Mouse (Mus musculus): ENCODE results near the gene Arid1b. TPM values are rescaled to one million over a fixed set of nuclear protein-coding genes. Genes with fewer than 3 reads are reported as not detected.
A peak's percentile ranks its signal among the peaks of the same experiment; 100 is the strongest.

Arid1b gene
- polyA plus RNA-seq, 1 experiment from 2014 or later, result 12.4 TPM

- Histone ChIP-seq H3K9me3 (ENCODE audit: control insufficient read depth, low read length) (no peaks in the 10 kb centered on the region), H3K9ac (ENCODE audit: low read depth, low read length) (peak overlapping the region; percentile 37; the same call in 1 of the 2 replicates), H3K4me2 (ENCODE audit: low read depth, low read length) (no peak overlapping the region), H3K27me3 (replicated peaks; ENCODE audit: control insufficient read depth, insufficient read depth, low read length) (no peaks in the 10 kb centered on the region), H3K4me1 (ENCODE audit: control insufficient read depth, insufficient read depth, low read length) (peaks cover 20% of the 10 kb centered on the region), H3K4me3 (ENCODE audit: low read depth, low read length) (no peak overlapping the region), H3K36me3 (ENCODE audit: control insufficient read depth, insufficient read depth, low read length) (peaks cover 41% of the 10 kb centered on the region), H3K27ac (replicated peaks; ENCODE audit: low read depth, low read length) (peak overlapping the region; percentile 33; the same call in 1 of the 2 replicates)
- no peak for ATAC-seq (ENCODE audit: low read depth)
- WGBS, result 58% methylated on average over 11 of the region's 11 CpGs
- DNase-seq (ENCODE audit: low spot score), result no peak
Observed at GRCm38 (mm10) chr17:5310425-5310888, 316.3 kb downstream of the Arid1b start.

GRCm38 (mm10) chr17:5311062-5311461 lies 316.9 kb downstream of the Arid1b start:
- 95% methylated on average over 7 of the region's 7 CpGs for WGBS
- H3K9me3 ChIP-seq (ENCODE audit: control insufficient read depth, low read length), result no peaks in the 10 kb centered on the region
- ATAC-seq (ENCODE audit: low read depth) (no peak), DNase-seq (ENCODE audit: low spot score) (no peak)
- H3K9ac ChIP-seq (ENCODE audit: low read depth, low read length), result no peak overlapping the region
- H3K4me3 ChIP-seq (ENCODE audit: low read depth, low read length), result no peak overlapping the region
- H3K36me3 ChIP-seq (ENCODE audit: control insufficient read depth, insufficient read depth, low read length), result peaks cover 36% of the 10 kb centered on the region
- no peak overlapping the region for H3K4me2 ChIP-seq (ENCODE audit: low read depth, low read length)
- H3K27ac ChIP-seq (replicated peaks; ENCODE audit: low read depth, low read length), result no peak overlapping the region
- no peaks in the 10 kb centered on the region for H3K27me3 ChIP-seq (replicated peaks; ENCODE audit: control insufficient read depth, insufficient read depth, low read length)
- peaks cover 20% of the 10 kb centered on the region for H3K4me1 ChIP-seq (ENCODE audit: control insufficient read depth, insufficient read depth, low read length)

- Histone ChIP-seq H3K9ac (ENCODE audit: low read depth, low read length) (no peak overlapping the region), H3K9me3 (ENCODE audit: control insufficient read depth, low read length) (no peaks in the 10 kb centered on the region), H3K4me2 (ENCODE audit: low read depth, low read length) (no peak overlapping the region), H3K4me3 (ENCODE audit: low read depth, low read length) (no peak overlapping the region), H3K4me1 (ENCODE audit: control insufficient read depth, insufficient read depth, low read length) (peaks cover 15% of the 10 kb centered on the region), H3K27me3 (replicated peaks; ENCODE audit: control insufficient read depth, insufficient read depth, low read length) (no peaks in the 10 kb centered on the region), H3K36me3 (ENCODE audit: control insufficient read depth, insufficient read depth, low read length) (peaks cover 37% of the 10 kb centered on the region), H3K27ac (replicated peaks; ENCODE audit: low read depth, low read length) (no peak overlapping the region)
- ATAC-seq (ENCODE audit: low read depth), result no peak
- DNase-seq (ENCODE audit: low spot score), result peak; percentile 46
- 86% methylated on average over 5 of the region's 5 CpGs for WGBS
Observed at GRCm38 (mm10) chr17:5312307-5312706, 318.2 kb downstream of the Arid1b start.

- H3K9me3 ChIP-seq (ENCODE audit: control insufficient read depth, low read length), result no peaks in the 10 kb centered on the region
- ATAC-seq (ENCODE audit: low read depth) (no peak), DNase-seq (ENCODE audit: low spot score) (no peak)
- no peaks in the 10 kb centered on the region for H3K27me3 ChIP-seq (replicated peaks; ENCODE audit: control insufficient read depth, insufficient read depth, low read length)
- WGBS, result 57% methylated on average over 7 of the region's 7 CpGs
- no peak overlapping the region for H3K4me2 ChIP-seq (ENCODE audit: low read depth, low read length)
- H3K36me3 ChIP-seq (ENCODE audit: control insufficient read depth, insufficient read depth, low read length), result peaks cover 44% of the 10 kb centered on the region
- H3K4me1 ChIP-seq (ENCODE audit: control insufficient read depth, insufficient read depth, low read length), result peaks cover 8% of the 10 kb centered on the region
- no peak overlapping the region for H3K9ac ChIP-seq (ENCODE audit: low read depth, low read length)
- H3K4me3 ChIP-seq (ENCODE audit: low read depth, low read length), result no peak overlapping the region
- H3K27ac ChIP-seq (replicated peaks; ENCODE audit: low read depth, low read length), result no peak overlapping the region
Observed at GRCm38 (mm10) chr17:5314735-5315134, 320.6 kb downstream of the Arid1b start.

- ATAC-seq (ENCODE audit: low read depth) (no peak), DNase-seq (ENCODE audit: low spot score) (no peak)
- H3K4me1 ChIP-seq (ENCODE audit: control insufficient read depth, insufficient read depth, low read length), result no peaks in the 10 kb centered on the region
- H3K27me3 ChIP-seq (replicated peaks; ENCODE audit: control insufficient read depth, insufficient read depth, low read length), result no peaks in the 10 kb centered on the region
- H3K36me3 ChIP-seq (ENCODE audit: control insufficient read depth, insufficient read depth, low read length), result peaks cover 59% of the 10 kb centered on the region
- H3K27ac ChIP-seq (replicated peaks; ENCODE audit: low read depth, low read length), result no peak overlapping the region
- H3K4me2 ChIP-seq (ENCODE audit: low read depth, low read length), result no peak overlapping the region
- no peaks in the 10 kb centered on the region for H3K9me3 ChIP-seq (ENCODE audit: control insufficient read depth, low read length)
- no peak overlapping the region for H3K4me3 ChIP-seq (ENCODE audit: low read depth, low read length)
- H3K9ac ChIP-seq (ENCODE audit: low read depth, low read length), result no peak overlapping the region
- 86% methylated on average over 7 of the region's 7 CpGs for WGBS
Observed at GRCm38 (mm10) chr17:5316489-5316888, 322.4 kb downstream of the Arid1b start.

GRCm38 (mm10) chr17:5321589-5322225 lies 327.6 kb downstream of the Arid1b start:
- Histone ChIP-seq H3K4me3 (ENCODE audit: low read depth, low read length) (no peak overlapping the region), H3K4me1 (ENCODE audit: control insufficient read depth, insufficient read depth, low read length) (peaks cover 17% of the 10 kb centered on the region), H3K27ac (replicated peaks; ENCODE audit: low read depth, low read length) (no peak overlapping the region), H3K27me3 (replicated peaks; ENCODE audit: control insufficient read depth, insufficient read depth, low read length) (no peaks in the 10 kb centered on the region), H3K9me3 (ENCODE audit: control insufficient read depth, low read length) (no peaks in the 10 kb centered on the region), H3K36me3 (ENCODE audit: control insufficient read depth, insufficient read depth, low read length) (peaks cover 57% of the 10 kb centered on the region), H3K4me2 (ENCODE audit: low read depth, low read length) (no peak overlapping the region), H3K9ac (ENCODE audit: low read depth, low read length) (no peak overlapping the region)
- ATAC-seq (ENCODE audit: low read depth), result no peak
- WGBS, result 75% methylated on average over 8 of the region's 8 CpGs
- DNase-seq (ENCODE audit: low spot score), result no peak

- Histone ChIP-seq H3K9ac (ENCODE audit: low read depth, low read length) (no peak overlapping the region), H3K9me3 (ENCODE audit: control insufficient read depth, low read length) (no peaks in the 10 kb centered on the region), H3K36me3 (ENCODE audit: control insufficient read depth, insufficient read depth, low read length) (peaks cover 52% of the 10 kb centered on the region), H3K27me3 (replicated peaks; ENCODE audit: control insufficient read depth, insufficient read depth, low read length) (no peaks in the 10 kb centered on the region), H3K4me2 (ENCODE audit: low read depth, low read length) (no peak overlapping the region), H3K4me3 (ENCODE audit: low read depth, low read length) (no peak overlapping the region), H3K27ac (replicated peaks; ENCODE audit: low read depth, low read length) (no peak overlapping the region), H3K4me1 (ENCODE audit: control insufficient read depth, insufficient read depth, low read length) (peaks cover 17% of the 10 kb centered on the region)
- 79% methylated on average over 9 of the region's 9 CpGs for WGBS
- ATAC-seq (ENCODE audit: low read depth) (no peak), DNase-seq (ENCODE audit: low spot score) (no peak)
Observed at GRCm38 (mm10) chr17:5322594-5322993, 328.5 kb downstream of the Arid1b start.

- Histone ChIP-seq H3K9ac (ENCODE audit: low read depth, low read length) (no peak overlapping the region; the same call in 1 of the 2 replicates), H3K27ac (replicated peaks; ENCODE audit: low read depth, low read length) (peak overlapping the region; percentile 39; the same call in 1 of the 2 replicates), H3K4me1 (ENCODE audit: control insufficient read depth, insufficient read depth, low read length) (peaks cover 17% of the 10 kb centered on the region), H3K4me2 (ENCODE audit: low read depth, low read length) (no peak overlapping the region), H3K27me3 (replicated peaks; ENCODE audit: control insufficient read depth, insufficient read depth, low read length) (no peaks in the 10 kb centered on the region), H3K4me3 (ENCODE audit: low read depth, low read length) (no peak overlapping the region), H3K36me3 (ENCODE audit: control insufficient read depth, insufficient read depth, low read length) (peaks cover 56% of the 10 kb centered on the region), H3K9me3 (ENCODE audit: control insufficient read depth, low read length) (no peaks in the 10 kb centered on the region)
- DNase-seq (ENCODE audit: low spot score) (no peak), ATAC-seq (ENCODE audit: low read depth) (no peak)
- 46% methylated on average over 1 of the region's 1 CpGs for WGBS
Observed at GRCm38 (mm10) chr17:5323746-5324145, 329.6 kb downstream of the Arid1b start.
